Mouse (Mus musculus) layer of hippocampus, adult 11-12 months (tissue): ENCODE data around the gene Zer1.

Experiments used
- DNase-seq: peaks from one replicate; pipeline ENCODE4 v3.0.0; 2022; ENCODE audit warnings: low spot score

The Zer1 gene

DNA sequence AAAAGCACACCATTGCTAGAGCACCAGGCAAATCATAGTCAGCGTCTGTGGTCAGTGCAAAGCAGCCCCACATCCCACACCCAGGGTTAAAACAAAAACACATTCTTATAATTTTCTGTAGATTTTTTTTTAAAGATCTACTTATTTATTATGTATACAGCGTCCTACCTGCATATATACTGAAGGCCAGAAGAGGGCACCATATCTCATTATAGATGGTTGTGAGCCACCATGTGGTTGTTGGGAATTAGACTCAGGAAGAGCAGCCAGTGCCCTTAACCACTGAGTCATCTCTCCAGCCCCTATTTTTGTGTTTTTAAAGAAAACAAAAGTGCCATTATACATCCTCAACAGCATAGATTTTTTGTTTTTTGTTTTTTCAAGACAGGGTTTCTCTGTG lies 4.4 kb upstream of the Zer1 start:
- DNase-seq, result peak; percentile 60

DNA sequence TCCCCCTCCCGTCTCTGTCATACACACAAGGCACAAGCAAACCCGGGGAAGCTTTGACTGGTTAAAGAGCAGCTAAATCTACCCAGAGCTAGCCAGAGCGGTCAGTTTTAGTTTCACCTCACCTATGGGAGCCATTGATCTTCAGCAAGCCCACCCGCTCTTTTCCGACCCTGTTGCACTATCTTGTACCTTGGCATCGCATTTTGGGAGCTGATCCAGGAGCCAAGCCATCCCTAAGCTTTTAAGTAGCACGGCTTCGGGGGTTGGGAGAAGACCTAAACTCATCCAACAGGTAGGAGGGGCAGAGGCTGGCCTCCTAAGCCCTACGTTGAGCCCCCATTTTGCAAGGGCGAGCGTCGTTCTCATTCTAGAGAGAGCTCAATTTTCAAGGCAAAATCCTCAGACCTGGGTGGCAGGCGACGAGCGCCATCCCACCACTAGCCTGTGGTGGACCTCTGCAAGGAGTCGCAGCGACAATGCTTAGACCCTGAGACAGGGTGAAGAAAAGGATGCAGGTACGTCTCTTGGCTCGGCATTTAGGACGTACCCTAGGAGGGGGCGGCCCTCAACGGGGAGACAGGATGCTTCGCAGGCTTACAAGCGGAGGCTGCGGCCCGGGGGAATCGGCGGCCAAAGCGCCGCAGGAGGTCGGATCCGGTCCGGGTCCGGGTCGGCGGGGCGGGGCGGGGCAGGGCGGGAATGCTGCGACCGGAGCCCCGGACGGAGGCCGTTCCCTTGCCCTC lies 485 bp downstream of the Zer1 start:
- peak; percentile 38 for DNase-seq

DNA sequence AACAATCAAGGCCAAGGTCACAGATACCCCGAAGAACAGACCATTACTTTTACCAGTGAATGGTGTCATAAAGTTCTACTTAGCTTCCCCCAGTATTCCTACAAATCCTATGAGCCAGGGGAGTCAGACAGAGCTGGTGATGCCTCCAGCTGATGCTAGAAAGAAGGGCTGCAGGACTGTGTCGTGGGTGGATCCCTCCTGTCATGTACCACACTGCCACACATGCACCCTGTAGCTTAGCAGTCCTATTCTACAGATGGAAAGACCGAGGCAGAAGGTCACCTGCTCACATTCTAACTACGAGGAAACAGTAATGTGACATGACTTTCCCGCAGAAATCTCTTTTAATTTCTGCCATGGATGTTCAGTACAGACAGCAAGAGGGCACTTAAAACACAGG lies 1.6 kb downstream of the Zer1 start:
- DNase-seq, result peak; percentile 54

DNA sequence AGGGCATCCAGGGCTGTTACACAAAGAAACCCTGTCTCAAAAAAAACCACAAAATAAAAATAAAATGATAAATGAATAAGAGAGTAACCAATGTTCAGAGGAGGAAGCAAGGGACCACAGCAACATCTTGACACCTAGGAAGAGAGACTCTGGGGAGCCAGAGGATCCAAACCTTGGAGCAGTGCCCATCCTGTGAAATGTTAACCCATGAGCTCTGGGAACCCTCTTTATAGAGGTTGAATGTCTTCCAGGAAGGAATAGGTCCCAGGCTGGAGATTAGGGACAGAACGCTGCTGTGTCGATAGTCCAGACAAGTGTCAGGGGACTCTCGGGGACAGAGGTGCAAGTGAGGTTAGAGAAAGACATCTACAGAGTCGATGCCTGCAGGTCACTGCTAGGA lies 4.1 kb downstream of the Zer1 start:
- no peak for DNase-seq

DNA sequence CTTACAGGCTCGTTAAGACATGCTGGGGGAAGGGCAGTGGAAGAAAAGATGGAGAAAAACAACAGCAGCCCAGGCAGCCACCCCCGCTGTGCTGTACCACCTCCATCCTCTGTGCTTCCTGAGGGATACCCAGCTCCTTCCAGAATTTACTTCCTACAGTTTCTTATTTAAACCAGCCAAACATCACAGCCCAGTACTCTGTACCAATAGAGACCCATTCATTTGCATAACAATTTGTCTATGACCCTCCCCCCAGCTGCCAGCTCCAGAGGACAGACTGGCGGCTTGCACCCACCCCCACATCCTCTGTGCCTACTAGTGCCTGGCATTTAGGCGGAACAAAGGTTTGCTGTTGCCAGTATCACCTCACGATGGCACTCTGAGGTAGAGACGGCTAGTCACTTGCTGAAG lies 4.7 kb downstream of the Zer1 start:
- DNase-seq, result peak; percentile 83

DNA sequence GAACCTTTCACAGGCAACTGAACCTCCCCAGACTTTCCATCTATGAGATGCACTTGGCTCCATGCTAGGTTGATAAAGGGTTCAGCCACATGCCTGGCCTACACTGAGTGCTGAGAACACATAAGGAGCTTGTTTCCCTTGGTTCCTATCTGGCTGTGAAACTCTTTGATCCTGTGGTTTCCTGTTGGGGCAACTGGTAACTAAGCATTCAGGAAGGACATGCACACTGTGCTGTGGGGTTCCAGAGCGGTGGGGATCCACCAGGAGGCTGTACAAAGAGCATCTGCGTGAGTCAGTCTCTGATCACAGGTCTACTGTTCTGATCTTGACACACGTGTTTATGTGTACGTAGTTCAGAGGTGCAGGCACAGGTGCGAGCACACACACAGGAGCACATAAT lies 11.8 kb downstream of the Zer1 start:
- DNase-seq, result no peak

DNA sequence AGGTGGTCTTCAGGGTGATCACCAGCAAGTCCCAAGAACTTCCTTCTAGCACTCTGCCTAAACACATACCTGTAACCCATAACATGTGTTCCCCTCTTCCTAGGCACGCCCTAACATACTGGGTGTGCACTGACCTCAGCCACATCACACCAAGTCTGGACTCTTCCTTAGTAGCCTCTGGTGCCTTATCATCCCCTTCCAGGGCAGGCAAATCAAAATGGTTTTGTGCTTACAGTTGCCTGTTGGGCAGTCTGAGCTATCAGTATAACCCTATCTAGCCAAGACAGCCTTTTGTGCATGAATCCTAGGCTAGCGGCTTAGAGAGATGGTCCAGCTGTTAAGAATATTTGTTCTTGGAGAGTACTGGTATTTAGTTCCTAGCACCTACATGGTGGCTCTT lies 12.9 kb downstream of the Zer1 start:
- no peak for DNase-seq

DNA sequence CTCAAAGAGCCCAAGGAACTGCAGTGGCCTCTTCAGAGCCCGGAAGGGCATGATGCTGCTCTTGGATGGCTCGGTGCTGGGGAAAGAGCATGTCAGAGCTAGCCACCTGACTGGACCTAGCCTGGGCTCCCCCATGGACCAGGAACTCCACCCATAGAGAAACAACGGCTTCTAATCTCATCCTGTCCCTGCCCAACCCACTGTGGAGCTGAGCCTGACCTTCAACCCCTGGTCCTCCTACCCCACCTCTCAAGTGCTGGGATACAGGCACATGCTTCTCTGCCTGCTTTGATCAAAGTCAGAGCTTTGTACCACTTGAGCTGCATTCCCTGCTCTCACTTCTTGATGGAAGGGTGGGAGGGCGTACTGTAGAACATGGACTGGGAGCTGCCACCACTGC lies 16.1 kb downstream of the Zer1 start:
- DNase-seq, result no peak

DNA sequence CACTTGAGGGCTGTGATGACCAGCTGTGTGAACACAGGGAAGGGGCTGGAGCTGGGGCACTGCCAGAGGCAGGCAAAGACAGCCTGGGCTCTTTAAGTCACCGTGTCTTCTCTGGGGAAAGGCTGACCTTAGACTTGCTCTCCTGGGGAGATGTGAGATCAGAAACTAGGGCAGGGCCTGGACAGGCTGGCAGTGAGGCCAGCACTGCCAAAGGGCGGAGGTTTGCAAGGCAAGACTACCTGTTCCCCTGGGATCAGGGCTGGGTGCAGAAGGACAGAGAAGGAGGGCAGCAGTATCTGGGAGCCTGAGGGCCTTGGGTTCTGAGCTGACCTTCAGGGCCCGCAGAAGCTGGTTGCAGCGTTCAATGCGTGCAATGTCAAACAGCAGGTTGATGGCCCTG lies 16.7 kb downstream of the Zer1 start:
- no peak for DNase-seq

DNA sequence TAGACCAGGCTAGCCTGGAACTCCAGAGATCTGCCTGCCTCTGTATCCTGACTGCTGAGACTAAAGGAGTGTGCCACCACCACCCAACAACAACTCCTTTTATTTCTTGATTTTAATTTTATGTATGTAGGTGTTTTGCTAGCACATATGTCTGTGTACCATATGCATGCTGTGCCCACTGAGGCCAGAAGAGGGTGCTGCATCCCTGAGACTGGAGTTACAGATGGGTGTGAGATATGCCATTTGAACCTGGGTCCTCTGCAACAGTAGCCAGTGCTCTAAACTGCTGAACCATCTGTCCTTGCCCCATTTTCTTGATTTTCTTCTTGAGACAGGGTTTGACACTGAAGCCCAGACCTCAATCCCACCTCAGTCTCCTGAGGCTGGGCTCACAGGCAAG lies 18.0 kb downstream of the Zer1 start:
- DNase-seq, result peak; percentile 54

DNA sequence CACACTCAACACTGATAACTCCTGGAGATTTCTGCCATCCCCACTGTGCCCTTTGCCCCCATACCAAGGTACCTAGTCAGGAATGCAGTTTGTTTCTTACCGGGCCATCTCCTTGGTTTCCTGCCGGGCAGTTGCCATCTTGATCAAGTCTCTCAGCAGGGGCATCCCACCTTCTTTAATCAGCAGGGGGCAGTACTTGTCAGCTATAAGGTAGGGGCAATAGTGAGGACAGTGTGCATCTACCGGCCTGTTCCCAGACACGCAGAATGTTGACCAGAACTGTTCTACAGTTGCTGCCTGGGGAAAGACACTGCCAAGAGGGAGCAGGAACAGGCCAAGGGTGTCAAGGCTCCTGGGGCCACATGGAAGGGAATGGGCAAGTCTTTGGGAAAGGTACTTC lies 24.2 kb downstream of the Zer1 start:
- no peak for DNase-seq

DNA sequence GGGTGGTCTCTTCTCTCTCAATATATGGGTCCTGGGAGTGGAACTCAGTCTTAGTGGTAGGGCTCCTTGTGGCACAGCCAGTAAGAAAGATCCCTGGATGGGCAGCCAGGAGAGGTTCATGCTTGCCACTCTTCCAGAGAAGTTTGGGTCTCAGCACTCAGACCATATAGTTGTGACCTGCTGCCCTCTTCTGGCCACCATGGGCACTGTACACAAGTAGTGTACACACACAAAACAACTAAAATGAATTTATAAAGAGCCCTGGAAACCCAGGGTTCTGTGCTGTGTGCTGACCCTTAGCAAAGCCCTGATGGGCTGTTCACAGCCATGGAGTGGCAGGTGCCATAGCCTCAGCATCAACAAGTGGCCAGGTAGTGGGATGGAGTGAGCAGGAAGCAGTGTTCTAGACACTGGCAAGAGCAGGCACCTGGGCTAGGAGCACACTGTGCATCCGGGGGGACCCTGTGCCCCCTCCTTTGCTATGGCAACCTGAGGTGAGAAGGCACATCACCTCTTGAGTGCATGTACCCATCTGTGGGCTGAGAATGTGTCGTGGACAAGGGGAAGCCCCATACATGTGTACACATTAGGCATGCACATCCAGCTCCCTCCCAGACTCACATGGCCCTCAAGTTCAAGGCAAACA lies 28.4 kb downstream of the Zer1 start:
- DNase-seq, result peak; percentile 39

DNA sequence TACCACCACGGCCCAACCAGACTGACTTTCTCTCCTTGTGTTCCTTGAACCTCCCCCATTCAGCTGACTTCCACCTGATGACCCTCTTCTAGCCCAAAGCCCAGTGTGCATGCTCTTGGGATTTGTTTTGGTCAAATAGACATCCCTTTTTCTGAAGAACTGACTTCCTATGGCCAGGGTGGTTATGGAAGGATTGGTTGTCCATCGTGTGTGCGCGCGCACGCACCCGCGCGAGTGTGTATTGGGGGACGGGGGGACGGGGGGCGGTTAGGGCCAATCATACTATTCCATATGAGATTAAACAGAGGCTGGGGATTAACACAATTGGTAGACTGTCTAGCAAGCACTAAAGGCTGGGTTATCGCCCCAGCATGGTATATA lies 30.2 kb downstream of the Zer1 start:
- DNase-seq, result no peak

DNA sequence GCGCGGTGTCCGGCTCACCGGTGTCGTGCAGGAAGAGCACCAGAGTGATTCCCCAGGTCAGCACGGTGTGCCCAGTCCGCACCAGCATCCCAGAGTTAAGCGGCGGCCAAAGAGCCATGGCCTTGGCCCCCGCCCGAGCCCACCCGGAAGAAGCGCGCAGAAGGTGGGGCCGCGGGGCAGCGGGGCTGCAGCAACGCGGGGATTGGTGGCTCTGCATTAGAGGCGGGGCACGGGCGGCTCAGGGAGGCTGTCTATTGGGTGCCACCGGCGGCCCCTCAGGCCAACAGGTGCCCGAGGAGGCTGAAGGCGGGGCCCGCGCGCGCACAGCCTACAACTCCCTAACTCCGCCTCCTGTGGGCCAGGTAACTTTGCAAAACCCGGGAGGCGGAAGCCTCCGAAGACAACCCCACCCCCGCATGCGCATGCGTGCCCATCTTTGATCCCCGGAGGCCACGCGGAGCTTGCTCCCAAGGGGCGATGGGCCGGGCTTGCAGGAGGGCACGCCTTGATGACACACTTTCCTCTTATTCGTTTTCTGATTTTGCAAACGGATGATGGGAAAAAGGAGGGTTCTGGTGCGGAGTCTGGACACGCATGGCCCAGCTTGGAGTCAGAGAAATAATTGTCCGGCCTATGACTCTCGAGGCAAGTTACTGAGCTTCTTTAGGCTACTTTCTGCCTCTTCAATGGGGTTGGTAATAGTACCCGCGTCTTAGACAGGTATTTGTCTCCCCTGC lies 30.7 kb downstream of the Zer1 start, which contains the start of gene Zdhhc12:
Gene Zdhhc12, minus strand, starts transcription at position 178 of the 737 bp plus-strand sequence.
- DNase-seq, result peak; percentile 94

DNA sequence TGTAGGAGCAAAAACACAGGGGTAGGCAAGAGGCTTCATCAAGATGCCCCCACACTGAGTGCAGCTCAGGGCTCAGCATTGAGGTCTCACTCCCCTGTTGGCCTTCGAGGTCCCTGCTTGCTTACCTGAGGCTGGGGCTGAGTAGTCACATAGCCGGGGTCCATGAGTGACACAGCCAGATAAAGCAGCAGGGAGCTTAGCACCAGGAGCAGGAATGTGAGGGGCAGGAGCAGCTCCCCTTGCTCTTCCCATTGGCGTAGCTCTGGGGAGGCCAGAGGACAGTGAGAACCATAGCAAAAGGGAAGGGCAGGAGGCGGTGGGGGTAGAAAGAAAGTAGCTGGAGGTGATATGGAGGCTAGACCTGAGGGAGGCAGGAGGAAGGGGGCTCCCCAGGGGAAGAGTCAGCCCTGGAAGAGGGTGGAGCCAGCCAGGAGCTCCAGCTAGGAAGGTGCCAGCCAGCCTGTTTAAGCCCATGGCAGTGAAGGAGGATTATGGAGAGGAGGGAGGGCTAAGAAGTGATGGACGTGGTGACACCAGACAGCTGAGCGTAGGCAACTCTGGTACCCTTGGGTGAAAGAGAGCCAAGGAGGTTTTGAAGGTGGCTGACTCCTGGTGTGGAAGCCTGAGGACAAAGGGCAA lies 32.0 kb downstream of the Zer1 start:
- no peak for DNase-seq

DNA sequence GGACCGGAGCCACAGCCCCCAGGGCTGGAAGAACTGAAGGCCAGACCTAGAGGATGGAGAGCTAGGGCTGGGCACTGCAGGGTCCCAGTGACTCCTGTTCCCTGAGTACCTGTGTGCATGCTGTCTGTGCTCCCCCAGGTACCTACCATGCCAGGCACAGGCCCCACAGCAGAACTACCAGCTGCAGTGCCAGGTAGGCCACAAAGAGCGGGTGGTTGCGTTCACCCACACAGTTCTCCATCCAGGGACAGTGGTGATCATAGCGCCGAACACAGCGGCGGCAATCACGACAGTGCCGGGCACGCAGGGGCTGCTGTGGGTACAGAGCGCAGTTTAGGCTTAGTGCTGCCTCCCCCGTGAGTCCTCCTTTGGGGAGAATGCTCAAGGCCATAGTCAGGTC lies 32.9 kb downstream of the Zer1 start:
- no peak for DNase-seq

DNA sequence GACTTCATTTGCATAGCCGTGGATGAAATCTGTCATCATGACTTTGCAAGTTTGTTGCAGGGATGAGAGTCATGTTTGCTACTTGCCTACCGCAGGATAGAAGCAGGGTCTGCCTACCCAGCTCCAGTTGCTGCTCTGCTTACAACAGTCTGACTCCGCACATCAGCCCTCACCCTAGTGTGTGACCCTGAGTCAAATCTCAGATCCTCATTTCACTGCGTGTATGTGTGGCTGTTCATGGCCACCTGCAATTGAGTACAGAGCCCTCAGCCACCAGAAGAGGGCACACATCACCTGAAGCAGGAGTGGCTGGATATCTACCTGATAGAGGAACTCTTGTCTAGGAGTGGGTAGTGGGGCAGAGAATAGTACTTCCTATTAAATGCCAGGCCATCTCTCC lies 37.1 kb downstream of the Zer1 start:
- DNase-seq, result no peak

DNA sequence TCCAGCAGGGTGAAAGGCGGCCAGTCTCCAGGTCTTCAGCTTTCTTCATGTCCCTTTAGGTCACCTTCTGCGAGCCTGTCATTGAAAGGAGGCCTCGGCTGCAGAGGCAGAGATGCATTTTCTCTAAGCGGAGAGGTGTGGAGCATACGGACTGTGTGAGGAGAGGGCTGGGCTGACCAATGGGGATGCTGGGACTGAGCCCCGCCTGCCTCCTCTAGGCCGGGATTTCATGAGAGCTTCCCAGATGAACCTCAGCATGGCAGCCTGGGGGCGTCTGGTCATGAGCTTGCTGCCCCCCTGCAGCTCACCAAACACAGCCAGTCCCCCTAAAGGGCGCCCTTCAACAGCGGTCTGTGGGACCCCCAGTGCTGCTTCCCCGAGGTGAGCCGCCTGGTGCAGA lies 39.8 kb downstream of the Zer1 start:
- no peak for DNase-seq

DNA sequence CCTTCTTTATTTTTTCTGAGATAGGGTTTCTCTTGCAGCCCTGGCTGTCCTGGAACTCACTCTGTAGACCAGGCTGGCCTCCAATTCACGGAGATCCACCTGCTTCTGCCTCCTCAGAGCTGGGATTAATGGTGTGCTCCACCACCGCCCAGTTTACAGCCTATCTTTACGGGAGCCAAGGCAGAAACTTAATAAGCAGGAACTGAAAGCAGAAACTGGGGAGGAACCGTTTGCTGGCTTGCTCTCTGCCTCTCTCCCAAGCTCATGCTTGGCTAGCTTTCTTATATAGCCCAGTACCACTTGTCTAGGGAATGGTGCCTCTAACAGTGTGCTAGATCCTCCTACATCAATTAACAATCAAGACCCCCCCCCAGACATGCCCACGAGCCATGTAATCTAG lies 40.3 kb downstream of the Zer1 start:
- no peak for DNase-seq

DNA sequence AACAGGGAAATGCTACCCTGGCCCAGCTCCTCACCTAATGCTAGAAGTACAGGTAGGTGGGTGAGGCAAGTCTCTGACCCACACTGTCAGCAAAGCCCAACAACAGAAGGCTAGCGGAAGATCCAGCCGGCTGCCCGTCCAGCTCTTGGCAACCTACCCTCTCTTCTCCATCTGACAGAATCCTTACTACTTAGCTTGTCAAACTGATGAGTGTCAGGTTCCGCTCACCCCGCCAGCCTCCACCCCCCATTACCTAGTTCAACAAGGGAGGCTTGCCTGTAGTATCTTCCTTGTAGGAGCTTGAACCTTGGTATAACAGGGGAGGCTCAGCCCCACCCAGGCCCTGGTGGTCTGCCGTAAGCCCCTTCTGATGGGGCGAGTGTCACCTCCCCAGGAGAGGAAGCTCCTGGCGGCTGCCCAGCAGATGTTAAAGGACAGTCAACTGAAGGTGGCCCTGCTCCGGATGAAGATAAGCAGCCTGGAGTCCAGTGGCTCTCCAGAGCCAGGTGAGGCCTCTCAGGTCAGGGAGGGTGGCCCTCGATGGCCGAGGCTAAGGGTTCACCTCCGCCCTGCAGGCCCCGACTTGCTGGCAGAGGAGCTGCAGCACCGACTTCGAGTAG lies 44.1 kb downstream of the Zer1 start:
- no peak for DNase-seq

DNA sequence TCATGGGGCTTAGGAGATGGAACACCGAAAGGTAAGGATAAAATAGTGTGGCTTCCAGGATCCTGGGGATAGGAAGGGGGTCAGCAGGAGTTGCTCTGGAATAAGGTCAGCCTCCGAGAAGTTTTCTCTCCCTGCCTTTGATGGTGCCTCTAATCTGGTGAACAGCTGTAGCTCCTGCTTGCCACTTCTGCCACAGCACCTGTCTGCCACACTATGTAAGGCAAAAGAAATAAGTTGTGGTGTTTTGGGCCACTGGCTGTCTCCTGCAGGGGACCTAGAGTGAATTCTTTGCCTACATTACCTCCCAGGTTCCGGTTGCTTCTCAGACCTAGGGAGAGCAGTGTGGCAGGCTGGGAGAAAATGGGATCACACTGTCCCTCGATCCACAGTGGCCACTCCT lies 45.6 kb downstream of the Zer1 start:
- no peak for DNase-seq

DNA sequence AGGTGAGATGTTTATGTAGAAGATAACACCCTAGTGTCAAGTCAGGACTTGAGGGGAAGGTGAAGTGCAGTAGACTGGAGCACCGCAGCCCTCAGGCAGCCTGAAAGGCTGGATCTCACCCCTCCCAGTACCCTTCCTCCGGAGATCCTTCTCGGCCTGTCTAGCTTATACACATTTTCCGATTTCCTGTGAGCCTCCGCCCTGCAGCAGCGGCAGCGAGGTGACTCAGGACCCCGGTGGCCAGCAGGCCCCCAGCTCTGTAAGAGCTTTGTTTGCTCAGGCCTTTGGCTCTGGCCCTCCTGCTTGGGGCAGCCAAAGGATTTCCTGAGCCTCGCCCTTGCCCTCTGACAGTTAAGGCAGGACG lies 46.1 kb downstream of the Zer1 start:
- DNase-seq, result no peak
